Mouse (Mus musculus) mouse embryonic stem cell (cell line): ENCODE data around the gene Kansl2.

Source experiments
- in situ Hi-C, 2 experiments: fragments of 300-500 bp; cut with MboI; formaldehyde crosslinking; loops; 1 replicate in 1 of 2; 3 replicates in 1 of 2; pipeline ENCODE4 v1.14.3; 2019 to 2020; ENCODE audit warnings: low sequenced_read_pairs in 2 of 2, low pct_unique_long_range_greater_than_20kb in 1 of 2, mixed read lengths in 1 of 2; ENCODE audit not compliant: unreplicated experiment in 1 of 2

Gene Kansl2

DNA sequence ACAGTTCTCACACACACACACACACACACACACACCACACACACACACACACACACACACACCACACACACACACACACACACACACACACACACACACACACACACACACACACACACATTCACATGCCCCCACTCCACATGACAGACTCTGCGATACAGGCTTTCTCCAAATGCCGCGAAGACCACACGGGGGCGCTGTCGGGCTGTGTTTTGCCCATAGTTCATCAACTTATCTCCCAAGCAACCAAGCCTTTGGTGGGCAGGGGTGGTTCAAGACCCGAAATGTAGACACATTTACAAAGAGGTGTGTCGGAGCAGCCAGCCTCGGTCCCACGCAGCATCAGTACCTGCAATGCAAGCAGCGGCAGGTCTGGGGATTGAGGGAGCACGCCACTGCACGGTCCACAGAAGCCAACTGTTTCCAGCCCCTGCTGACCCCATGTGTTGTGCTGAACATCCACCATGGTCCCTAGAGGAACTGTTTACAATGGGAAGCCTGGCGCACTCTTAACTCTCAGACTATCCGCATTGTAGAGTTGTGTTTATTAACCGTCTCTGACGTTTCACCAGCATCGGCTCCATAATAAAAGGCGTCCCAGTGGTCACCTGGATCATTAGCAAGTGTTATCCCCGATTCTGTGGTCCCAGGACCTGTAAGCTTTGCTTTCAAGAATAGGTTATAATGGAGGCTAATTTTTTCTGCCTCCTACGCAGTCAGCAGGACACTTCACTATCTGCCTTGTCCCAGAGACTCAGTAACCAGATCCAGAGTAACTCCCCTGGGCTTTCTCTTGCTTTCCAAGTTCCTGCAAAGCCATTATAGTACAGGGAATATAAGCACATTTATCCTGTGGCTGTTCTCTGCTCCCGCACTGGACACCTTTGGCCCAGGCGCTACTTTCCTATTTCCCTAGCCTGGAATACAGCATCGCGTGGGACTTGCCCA is 23.4 kb downstream of the Kansl2 start:
- in situ Hi-C loops, result no loop called here

DNA sequence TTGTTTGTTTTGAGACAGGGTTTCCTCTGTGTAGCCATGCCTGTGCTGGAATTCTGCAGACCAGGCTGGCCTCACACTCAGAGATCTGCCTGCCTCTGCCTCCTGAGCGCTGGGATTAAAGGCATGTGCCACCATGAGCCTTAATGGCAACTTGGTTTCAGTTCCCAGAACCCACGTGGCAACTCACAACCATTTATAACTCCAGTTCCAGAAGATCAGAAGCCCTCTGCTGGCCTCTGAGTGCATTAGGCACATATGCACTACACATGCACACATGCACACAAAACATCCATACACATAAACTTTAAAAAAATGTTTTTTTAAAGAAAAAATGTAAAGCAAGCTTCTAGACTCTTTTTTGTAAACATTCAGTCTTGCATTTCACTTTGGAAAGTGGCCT is 24.7 kb downstream of the Kansl2 start:
- in situ Hi-C loops, result no loop called here

DNA sequence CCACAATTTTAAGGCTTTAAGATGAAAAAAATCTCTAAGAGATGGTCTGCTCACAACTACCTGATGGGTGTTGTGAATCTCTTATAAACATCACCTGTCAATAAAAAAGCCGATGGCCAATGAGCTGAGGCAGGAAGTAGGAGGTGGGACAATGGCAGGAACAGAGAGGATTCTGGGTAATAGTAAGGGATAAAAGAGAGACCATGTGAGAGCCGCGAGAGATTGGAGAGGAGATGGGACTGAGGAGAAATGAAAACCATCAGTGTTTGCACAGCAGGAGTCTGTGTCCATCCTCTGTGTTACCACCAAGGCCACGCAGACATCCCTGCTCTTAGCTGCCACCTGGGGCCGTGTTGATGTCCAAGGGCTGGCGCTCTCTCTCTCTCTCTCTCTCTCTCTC is 26.7 kb downstream of the Kansl2 start:
- in situ Hi-C loops, result no loop called here

DNA sequence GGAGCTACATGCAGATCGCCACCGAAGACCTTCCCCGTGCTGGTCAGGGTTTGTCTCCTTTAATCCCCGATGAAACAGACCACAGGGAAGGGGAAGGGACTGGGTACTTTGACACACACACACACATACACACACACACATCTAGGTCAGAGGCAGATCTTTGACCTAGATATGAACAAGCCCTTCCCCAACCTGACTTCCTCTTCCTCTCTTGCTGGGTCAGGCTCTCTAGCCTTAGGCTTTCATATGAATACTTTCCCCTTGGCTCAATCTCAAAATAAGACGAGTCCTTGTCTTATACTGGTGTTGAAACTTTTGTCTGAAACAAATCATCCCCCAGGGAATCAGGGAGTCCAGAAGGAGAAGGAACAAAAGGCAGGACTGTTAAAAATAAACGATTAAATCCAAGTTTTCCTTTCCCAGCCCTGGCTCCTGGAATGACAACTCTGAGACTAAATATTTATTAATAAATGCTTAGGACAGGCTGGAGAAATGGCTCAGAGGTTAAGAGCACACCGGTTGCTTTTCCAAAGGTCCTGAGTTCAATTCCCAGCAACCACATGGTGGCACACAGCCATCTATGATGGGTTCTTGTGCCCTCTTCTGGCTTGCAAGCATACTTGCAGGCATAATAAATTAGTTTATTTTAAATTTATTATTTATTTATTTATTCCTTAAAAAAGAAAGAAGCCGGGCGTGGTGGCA is 27.7 kb downstream of the Kansl2 start:
- in situ Hi-C loops, result no loop called here

DNA sequence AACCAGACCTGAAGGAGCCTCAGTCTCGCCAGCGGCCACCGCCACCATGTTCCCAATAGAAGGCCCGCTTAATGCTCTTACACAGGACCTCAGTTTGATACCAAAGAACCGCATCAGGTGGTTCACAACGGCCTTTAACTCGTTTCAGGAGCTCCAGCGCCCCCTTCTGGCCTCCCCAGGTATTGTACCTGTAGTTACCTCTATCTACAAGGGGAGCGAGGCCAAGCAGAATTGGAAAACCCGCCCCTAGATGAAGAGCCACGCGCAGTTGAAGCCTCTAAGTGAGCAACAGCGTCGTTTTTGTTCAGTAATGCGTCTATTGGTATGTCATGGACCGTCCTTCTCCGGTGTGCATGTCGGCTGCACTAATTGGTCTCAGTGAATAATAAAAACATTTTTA is 29.6 kb downstream of the Kansl2 start:
- in situ Hi-C loops, result no loop called here

DNA sequence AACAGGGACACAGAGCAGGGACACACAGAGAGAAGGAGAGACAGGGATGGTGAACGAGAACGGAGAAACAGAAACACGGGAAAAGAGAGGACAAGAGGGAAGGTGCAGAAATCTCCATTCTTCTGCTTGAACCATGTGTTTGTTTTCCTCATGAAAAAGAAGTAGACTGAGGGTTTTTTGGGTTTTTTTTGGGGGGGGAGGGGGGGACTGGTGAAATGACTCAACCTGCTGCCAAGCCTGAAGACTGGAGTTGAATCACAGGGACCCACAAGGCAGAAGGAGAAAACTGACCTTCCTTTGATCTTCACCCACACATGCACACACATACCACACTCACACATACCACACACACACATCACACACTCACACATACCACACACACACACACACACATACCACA is 30.7 kb downstream of the Kansl2 start:
- in situ Hi-C loops, result no loop called here

DNA sequence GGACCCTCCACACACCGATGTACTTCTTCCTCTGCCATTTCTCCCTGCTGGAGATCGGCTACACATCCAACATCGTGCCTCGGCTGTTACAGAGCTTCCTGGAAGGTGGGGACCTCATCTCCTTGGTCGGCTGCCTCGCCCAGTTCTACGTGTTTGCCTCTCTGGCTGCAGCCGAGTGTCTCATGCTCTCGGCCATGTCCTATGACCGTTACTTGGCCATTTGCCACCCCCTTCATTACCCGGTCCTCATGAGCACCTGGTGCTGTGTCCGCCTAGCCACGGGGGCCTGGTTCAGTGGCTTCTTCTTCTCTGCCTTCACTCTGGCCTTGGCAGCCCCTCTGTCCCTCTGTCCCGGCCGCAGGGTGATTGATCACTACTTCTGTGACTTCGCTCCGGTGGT is 36.4 kb downstream of the Kansl2 start:
- in situ Hi-C loops, result no loop called here

DNA sequence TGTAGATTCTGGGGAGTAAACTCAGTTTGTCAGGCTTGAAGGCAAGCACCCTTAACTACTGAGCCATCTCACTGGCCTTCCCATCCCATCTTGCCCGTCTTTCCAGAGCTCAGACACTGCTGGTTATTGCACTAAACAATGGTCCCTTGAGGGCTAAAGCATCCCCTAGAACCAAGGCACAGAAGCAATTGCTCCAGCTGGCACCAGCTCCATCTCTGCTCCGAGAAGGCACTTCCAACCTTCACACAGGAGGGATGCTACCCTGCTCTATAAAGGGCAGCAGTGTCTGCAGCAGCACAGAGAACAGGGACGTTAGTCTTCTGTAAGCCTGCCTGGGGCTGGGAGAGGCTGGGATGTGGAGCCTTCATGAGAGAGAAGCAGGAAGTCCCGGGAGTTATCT is 42.0 kb downstream of the Kansl2 start, which contains the start of gene Olfr279:
Gene Olfr279, plus strand, starts transcription at position 301 of the 400 bp plus-strand sequence.
- in situ Hi-C loops, result no loop called here

DNA sequence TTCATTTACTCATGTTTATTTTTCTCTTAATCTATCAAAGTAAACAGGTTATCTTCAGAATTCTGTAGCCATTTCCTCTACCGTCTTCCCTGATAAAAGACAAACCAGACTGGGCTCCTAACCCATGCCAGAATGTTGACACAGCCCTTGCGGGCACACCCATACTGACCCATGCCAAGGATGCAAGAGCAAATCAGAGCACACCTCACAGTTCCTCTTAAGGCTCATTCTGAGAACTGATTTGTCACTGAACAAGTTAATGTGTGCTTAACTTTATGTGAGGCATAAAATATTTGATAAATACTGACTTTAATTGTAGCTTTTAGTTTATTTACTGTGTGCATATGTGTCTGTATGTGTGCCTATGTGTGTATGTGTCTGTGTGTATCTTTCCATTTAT is 42.7 kb downstream of the Kansl2 start:
- in situ Hi-C loops, result no loop called here

DNA sequence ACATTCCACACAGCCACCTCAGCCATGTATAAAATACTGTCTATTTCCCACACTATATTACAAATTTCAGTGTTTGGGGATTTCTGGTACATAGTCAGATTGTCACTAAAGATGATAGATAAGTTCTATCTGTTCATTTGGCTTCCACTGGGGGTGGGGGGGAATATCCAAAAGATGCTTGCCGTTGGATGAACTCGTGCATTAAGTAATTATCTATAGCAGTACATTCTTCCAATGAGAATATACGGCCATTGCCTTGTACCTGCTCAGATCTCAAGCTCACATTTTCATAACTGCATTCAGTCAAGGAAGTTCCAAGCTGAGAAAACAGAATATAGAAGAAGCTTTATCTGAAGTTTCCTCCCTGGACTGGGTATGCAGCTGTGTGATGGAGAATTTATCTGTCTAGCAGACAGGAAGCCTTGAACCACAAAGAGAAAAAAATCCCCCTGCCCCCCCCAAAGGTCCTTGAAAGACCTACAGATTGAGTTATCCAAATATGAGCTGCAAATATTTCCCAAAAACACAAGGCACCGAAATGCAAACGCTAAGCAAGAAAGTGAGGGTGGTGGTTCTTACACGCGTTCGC is 47.5 kb downstream of the Kansl2 start:
- in situ Hi-C loops, result no loop called here

DNA sequence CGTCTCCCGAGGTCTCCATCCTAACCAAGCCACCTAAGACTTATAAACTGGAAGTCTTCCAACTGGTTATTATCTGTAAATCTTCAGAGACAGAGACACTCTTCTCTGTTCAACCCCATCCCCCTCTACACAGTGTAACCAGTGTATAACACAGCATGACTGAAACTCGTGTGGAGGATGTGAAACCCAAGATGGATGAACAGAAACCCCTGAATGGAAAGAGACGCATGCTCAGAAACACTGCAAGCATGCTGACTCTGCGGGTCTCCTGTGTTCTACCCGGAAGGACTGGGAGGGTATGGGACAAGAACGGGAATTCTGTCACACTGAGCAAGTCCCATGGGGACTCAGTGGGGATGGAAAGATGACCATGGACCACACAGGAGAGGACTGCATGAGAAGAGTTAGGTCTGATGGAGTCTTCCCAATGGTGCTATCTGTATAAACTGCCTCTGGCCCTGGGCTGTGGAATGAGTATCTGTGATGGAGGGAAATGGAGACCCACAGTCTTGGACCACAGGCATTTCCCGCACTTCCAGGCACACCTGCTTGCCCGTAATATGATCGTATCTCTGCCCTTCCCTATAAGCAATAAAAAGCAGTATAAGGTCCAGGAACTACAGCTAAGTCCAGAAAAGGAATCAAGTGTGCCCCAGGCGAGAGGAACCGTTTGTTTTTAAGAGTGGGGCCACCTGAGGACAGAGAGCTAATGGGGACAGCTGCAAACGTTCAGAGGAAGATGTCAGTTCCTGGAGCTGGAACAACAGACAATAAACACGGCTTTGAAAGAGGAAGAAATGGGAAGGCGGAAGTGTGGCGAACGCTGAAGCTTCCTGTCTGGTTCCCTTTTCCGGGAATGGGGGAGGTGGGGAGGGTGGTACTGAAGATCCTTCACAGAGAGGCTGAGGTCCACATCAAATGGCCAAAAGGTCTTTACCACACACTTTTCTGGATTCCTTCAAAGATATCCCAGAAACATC is 49.9 kb downstream of the Kansl2 start:
- in situ Hi-C loops, result no loop called here

DNA sequence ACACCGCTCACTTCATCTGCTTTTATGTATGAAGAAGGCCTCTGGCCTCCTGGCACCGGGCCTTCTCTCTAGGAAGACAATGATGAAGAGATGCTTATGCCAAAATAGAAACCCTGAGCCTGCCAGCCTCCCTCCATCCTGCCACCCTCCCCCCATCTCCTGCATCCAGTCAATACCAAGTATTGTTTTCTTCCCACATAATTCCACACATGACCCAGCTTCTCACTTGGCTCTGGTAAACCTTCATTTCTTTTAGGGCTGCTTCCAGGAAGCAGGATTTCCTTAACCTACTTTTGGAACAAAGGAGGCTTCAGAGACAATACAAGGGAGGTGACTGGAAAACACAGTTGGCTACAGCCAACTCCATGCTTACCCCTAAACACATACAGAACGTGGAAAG is 51.4 kb downstream of the Kansl2 start, which contains the start of gene Lalba:
Gene Lalba, minus strand, starts transcription at position 21 of the 400 bp plus-strand sequence.
- in situ Hi-C loops, result no loop called here

DNA sequence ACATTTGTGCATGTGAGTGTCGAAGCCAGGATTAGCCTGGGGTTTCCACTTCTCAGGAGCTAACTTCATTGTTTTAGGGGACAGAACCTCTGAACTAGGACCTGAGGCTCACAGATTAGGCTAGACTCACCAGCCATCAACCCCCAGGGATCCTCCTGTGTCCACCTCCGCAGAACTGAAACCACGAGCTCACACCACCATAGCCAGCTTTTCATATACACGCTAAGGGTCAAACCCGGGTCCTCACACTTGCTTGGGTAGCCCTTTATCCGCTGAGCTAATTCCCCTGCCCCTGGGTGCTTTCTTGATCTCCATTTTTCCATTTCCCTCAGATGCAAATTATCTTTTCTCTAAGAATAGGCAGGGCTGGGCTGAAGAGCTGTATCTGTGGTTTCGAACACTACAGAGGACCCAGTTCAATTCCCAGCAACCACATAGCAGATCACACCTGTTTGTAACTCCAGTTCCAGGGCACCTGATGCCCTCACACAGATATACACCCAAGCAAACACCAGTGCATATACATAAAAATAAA is 54.4 kb downstream of the Kansl2 start:
- in situ Hi-C loops, result no loop called here

DNA sequence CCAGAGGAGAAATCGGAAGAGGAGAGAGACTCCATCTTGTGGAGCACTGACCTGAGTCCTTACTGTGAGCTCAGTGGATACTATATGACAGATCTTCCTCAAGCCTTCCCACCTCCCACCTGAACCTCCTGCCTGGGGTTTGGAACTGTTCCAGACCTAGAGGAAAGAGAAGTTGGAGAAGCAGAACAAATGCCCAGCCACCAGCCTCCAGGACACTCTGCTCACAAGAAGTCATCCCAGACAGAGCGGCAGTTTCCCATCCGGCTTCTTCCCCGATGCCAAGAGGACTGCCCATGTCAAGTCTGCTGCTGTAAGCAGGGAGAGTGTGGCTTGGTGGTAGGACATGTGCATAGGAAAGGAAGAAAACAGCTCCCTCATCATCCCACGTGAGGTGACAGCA is 57.8 kb downstream of the Kansl2 start:
- in situ Hi-C loops, result no loop called here

DNA sequence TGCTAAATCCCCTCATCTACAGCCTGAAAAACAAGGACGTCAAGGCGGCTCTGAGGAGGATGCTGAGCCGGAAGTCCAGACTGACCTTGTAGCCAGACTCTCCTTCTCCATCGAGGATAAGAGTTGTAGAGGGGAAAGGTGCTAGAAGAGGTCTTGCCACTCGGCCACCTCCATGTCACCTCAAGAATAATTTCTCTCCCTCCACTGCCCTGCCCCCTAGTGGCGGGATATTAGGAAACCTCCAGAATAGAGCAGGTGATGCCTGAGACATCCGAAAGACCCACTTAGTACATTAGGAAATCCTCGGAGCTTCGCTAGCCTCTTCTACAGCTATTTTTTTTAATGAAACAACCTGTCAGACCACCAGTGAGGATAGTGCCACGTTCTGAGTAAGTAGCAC is 58.7 kb downstream of the Kansl2 start:
- in situ Hi-C loops, result no loop called here

DNA sequence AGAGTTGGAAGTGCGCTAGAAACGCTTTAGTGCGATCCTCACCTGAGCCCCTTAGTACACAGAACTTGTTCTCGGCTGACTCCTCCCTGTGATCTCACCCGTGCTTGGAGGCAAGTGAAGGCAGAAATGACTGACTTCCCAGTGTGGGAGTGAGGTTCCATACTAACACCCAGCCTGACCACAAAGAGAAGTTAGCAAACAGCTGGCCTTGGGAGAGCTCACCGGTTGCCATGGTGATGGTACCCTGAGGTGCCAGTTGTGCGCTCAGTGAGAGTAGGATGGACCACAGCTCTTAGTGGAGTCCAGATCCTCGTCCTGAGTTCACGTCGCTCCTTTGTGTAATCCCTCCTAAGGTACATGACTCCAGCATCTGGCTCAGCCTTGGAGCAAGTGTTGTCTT is 59.1 kb downstream of the Kansl2 start:
- in situ Hi-C loops, result no loop called here

DNA sequence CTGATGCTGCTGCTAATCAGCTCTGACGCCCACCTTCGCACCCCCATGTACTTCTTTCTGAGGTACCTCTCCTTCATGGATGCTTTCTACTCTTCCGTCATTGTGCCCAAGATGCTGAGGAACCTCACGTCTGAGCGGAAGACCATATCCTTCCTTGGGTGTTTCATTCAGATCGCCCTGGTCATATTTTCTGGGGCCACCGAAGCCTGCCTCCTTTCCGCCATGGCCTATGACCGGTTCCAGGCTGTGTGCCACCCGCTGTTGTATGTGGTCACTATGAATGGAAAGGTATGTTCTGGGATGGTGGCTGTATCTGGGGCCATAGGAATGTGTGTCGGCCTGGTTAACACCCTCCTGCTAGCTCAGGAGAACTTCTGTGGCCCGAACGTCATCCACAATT is 62.5 kb downstream of the Kansl2 start:
- in situ Hi-C loops, result no loop called here

DNA sequence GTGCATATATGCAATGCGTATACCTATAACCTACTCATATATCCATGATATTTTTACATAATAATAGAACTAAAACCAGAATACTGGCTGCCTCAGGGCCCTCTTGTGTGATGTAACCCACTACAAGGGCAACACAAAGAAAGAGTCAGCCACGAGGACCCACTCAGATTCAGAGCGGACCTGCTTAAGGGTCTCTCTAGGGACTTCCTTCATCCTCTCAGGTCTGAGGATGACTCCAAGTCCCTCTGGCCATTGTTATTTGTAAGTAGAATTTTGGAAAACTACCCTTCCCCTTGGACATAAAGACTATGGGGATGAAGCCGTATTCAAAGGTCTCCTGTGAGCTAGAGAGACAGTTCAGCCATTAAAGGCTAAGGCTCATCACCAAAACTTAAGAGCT is 64.5 kb downstream of the Kansl2 start, which contains the start of gene OR5BS1P:
Gene OR5BS1P, plus strand, starts transcription at position 301 of the 400 bp plus-strand sequence.
- in situ Hi-C loops, result no loop called here
